Mouse (Mus musculus) left cerebral cortex, adult 9 months (tissue): Measurements from ENCODE around the gene Cast.
A peak's percentile ranks its signal among the peaks of the same experiment; 100 is the strongest.

ENCODE experiments used
- DNase-seq, 2 experiments: peaks; one replicate each; pipeline ENCODE4 v3.0.0; 2022; ENCODE audit warnings: low spot score in 2 of 2

Gene Cast

DNA sequence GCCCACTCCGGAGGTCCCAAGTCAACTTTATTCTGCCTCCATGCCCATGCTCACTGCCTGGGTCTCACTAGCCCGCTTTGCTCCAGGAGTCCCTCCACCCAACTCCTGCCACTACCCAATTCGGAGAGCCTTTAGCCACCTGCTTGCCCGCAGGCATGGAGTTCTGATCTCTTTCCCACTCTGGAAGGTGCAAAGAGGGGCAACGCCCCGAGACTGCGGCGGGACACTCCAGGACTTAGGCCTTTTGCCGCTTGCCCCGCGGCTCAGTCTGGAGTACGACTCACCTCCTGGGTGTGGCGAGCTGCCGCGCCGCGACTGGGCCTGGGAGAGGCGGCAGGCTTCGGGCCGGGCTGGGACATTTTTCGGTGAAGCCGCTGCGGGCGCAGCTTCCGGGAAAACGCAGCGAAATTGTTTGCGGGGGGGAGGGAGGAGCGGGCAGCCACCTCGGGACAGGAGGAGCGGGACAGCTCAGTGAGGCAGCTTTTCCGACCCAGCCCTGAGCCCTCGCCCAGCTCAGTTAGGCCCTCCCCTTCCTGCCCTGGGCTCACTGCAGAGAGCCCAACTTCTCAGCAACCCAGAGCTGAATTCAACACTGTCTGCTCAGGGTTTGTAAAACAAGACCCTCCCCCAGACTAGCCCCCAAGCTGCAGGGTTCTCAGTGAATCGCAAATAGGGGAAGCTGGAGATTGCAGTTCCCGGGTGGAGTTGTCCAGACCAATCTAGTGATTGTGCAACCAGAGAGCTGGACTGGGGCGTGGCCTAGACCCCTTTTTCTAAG, at the start of gene Cast:
Cast (minus strand) TSS at position 659 of the 778 bp plus-strand sequence.
- peak in 1 of 2 experiments; percentile 2 for DNase-seq

DNA sequence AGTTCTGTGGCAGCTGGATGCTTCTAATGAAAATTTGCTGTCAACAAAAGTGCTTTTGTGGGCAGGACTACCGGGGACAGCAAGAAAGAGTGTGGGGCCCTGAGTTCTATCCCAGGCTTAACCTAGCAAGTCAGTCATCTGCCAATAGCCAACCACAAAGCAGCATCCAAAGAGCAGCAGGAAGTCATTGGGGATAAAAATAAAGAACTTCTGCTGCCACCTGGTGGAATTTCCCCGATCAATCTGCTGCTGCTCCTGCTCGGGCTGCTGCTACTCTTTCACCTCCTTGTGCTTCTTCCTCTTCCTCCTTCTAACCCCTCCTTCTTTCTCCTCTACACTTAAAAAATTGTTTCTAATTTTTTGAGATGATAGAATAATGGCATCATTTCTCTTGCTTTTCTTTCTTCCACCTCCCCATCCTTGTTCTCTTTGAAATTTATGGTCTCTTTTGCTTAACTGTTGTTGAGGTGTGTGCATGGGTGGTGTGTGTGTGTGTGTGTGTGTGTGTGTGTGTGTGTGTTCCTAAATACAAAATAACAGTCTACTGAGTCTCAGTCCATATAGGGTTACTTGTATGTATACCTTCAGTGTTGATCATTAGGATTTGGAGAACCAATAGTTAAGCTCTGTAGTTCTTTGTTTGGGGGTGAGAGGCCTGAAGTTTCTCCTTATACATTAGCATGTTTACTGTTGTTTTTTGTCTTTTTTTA, 45.9 kb upstream of the Cast start:
- peak in 1 of 2 experiments; percentile 74 for DNase-seq

DNA sequence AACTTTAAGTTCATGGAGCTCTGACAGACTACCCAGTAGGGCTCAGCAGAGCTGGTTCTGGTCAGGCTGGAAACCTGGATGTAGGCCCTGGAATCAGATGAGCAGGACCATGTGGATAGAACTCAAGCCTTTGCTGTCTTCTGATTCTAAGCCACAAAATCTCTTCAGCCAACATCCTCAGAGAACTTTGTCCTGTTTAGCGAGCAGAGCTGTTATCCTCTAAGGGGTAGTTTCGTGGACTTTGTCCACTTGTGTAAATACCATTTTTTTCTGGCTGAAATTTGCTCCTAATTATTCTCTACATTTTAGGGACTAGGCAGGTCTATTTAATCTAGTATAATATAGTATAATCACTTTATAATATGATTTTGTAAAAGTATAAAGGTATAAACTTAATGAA, 42.2 kb upstream of the Cast start:
- DNase-seq: no peak

DNA sequence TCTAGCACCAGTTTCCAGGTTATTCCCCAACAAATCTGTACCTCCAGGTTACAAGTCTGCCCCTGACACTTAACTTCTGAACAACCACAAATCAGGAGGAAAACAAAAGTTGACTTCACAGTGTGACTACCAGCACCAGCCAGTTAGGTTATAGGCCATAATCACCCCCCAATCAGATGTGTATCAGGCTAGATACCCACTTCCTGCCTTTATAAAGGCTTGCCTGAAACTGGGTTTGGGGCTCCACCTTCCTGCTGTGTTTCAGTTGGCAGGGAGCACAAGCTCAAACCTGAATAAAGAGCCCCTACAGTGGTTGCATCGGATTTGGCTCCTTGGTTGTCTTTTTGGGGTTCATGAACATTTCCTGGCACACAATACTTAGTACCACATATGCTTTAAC, 37.3 kb upstream of the Cast start:
- DNase-seq: no peak

DNA sequence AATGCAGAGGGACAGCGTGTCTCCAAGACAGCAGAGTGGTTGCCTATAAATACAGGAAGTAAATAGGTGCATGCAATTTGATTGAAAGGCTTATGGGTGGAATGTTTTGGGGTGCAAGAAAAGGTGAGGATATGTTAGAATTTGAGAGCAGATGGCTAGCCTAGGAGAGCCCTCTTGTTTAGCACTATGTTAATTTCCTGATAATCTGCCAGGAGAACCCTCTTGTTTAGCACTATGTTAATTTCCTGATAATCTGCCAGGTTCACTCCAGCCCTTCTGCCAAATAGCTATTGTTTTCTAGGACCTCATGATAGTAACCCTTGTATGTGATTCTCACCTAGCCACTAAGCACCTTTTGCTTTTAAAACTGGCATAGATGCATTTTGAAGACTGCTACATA, 25.9 kb upstream of the Cast start:
- DNase-seq: no peak

DNA sequence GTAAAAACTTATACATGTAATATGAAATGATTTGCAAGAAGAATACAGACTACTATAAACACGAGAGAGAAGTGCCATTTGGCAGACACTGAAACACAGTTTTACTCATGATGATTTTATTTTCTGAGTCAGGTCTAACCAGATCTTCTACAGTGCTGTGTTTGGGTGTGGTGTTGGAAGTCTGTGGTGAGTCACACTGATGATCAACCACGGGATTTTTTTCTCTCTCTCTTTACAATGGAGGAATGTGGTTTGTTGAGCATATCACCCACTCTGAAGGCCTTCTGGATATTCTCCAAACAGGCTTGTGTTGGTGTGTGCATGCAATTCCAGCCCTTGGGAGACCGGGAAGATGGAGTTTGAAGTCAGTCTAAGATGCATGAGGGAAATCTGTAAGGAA, 13.5 kb upstream of the Cast start:
- peak in 1 of 2 experiments; percentile 4 for DNase-seq

DNA sequence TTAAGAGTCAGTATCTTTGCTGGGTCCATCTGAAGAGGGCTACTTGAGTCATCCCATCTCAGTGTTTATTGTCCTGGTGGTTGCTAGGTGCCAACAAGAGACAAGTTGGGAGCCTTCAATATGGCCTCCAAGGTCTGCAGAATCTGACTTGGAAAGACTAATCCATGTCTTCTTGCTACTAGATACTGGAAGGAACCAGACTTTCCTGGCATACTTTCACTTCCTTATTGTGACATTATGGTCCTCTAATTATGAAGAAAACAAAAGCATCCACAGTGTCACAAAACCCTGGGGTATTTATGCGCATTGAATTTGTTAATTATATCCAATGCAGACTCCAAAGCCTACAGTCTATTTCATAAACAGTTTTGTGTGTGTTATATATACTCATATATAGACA, 7.1 kb upstream of the Cast start:
- DNase-seq: no peak

DNA sequence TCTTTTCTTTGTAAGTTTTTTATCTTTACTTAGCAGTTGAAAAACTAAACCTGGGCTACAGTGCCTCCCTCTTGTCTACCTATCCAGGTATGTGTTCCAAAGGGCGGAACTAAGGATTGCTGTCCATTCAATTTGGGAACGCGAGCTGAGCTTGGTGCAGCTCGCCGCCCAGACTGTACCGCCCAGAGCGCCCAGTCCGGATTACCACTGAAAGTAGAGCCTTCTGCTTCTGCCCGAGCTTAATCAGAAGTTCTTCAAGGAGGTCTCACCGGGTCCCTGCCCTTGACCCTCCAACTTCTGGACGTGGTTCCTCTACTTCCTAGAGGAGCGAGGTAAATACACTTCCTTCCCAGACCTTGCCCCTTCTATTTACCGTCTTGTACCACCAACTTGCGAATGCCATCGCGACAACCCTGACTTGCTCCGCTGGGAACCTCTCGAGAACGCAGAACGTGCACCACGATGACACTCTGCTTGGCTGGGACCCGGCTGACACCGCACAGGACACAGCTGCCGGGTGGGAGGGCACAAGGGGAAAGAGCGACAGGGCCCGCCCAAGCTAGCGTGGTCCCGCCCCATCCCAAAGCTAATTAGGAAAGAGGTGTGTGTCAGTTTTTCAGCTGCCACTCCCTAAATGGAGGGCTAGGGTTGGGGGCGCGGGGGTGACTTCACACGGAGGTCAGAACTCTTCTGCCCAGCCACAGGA, 1.0 kb downstream of the Cast start:
- DNase-seq: peak in 1 of 2 experiments; percentile 4

DNA sequence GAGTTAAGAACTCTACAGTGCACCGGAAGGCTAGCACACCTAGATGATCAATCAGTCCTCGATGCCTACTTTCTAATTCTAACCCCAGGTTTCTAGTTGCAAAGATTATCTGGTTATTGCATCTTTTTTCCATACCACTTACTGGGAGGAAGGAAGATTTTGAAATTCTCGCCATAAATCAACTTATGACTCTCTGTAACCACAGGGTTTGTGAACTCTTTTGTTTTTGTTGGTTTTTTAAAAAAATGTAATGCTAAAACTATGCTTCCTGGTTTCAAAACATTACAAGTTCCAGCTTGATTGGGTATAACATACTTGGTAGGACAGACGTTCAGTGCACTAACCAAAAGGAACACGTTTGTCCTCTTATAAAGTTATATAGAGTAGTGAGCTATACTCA, 1.7 kb downstream of the Cast start:
- DNase-seq: no peak

DNA sequence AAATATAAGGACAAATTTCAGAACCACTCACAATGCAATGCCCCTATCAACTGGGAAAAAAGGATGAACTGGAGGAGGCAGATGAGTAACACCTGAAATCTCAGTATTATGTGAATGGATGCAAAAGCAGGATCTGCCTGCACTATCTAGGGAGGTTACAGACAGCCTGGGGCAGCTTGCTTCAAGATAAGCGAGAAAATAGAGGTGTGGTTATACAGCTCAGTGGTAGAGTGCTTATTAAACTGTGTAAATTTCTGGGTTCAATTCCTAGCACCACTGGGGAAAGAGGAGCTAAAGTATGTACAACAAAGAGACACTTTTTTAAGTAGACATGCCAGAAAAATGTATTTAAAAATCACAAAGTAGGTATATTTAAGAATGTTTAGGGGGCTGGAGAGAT, 14.2 kb downstream of the Cast start:
- DNase-seq: no peak

DNA sequence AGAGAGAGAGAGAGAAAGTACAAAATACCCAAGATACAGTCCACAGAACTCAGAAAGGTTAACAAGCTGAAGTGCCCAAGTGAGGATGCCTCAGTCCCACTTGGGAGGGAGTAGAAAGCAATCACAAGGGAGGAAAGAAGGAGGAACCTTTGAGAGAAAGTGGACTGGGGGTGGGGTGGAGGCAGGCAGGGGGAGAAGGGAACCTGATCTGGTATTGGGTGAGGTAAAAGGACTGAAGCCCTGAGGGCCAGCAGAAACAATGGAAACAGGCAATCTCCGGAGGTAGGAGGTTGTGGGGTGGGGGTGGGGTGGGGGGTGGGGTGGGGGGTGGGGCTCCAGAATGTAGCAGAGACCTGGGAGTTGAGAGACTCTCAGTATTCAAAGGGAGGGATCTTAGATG, 20.9 kb downstream of the Cast start:
- DNase-seq: no peak

DNA sequence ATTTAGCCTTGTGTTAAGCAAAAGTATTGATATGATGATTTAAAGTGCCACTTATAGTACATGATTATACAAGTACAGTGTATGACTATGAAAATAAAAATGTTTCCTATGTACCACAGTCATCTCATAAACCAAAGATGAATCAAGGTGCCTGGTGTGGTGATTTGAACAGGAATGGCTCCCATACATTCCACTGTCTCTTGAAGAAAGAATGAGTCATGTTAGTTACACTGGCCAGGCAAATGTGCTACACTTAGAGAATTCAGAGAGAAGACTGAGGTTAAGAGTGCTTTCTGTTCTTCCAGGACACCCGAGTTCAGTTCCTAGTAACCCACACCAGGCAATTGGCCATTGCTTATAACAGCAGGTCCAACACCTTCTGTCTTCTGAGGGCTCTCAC, 36.5 kb downstream of the Cast start:
- DNase-seq: no peak

DNA sequence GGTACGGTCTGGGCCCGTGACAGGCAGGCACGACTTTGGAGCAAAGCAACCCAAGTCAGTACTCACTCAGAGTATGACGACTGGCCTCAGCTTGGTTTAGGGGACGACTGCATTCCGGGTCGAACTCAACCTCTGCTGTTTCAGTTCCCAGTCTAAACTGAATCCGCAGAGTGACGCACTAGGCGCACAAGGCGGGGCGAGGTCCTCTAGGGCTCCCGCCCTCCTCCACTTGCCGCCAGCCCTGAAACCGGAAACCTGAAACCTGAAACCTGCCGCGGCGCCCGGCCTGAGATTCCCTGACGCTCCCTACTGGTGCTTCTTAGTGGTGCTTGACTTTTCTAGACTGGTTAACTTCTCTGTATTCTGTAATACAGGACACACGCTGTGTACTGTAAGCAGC, 38.1 kb downstream of the Cast start:
- peak; percentile 33 to 64 for DNase-seq

DNA sequence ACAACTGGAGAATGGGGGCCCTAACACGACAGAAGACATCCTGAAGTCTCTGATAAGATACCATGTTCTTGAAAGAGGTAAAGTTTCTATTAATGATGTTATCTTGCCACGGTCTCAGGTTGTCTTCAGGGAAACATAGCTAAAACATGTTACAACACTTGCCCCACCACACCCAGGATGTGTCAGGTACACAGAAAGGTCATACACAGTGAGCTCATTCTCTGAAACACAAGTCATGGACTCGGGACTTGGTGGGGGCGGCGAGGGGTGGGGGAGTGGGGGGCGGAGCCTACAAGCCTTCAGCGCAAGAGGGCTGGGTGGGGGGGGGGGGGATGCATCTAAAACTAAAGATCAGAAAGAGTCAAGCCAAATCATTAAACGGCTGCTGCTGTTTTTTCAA, 38.7 kb downstream of the Cast start:
- no peak for DNase-seq

DNA sequence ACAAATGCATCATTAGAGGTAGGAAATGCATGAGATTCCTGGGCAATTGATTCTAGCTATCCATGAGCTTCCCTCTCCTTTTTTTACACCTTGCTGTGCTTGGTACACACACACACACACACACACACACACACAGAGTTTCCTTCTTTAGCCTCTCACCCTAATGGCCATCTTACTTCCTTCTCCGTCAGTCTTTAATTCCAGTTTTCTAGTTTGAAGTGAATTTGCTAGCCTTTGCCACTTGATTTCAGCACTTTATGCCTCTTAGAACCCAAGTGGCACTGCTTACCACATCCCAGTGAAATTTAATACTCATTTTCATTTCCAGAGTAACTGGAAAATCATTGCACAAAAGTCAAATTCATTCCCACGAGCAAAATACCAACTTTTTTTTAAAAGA, 41.4 kb downstream of the Cast start:
- DNase-seq: no peak

DNA sequence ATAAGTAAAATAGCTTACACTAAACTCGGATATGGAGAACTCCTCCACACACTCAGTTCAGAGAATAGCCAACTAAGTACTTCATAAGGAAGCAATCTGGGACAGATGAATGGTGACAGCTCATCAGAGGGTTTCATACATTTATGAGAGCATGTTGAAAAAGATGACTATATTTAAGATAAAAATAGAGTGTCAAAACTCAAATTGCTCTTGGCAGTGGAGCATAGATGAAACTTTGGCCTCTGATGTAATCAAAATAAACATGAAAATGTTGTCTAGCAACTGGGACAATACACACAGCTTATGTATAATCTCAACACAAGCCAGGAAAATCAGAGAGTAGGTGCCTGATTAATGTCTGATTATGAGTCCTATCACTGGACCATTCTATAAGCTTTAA, 45.9 kb downstream of the Cast start:
- no peak for DNase-seq

DNA sequence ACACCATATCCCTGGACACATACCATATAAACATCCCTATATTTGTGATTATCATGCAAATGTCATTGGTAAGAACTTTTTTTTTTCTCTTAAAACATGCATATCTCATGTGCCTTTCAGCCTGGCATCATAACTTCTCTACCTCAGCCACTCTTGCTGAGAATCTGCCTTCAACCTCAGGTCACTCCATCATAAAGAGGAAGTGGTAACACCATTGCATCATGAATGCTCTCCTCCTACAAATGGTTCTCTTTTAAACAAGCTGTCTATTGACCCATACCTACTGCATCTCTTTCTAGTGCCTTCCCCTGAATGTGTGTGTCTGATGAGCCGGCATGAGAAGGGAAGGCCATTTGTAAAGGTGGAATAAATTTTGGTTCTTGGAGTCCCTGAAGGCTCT, 49.5 kb downstream of the Cast start:
- DNase-seq: no peak

DNA sequence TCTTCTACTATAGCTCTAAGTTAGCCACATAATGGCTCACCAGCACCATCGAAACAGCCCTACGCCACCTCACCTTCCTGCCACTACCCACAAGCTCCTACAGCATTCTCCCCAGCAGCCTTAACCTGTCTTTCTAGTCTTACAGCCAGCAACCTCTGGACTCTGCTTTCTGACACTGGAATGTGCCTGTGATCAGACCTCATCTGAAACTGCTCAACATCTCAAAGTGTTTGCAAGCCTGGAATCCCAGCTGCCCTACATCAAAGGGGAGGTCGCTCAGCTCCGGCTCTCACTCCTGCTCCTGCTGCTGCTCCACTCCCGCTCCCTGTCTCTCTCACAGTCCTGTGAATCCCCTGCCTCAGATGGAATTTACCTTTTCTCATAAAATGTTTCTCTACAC, 65.4 kb downstream of the Cast start:
- no peak for DNase-seq

DNA sequence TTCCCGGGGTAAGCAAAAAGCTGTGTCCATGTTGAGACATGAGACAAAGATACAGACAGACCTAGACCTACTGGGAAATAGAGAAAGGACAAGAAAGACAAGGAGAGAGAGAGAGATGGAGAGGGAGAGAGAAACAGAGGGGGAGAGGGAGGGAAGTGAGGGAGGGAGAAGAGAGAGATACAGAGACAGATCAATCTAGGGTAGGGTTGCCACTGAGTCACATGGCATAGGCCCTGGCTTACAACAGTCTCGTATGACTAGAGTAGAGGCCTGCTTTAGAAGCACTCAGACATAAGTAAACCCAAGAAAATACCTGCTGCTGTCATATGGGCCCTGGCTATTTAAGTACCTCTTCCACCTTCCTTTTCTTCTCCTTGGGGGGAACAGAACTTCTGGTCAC, 72.2 kb downstream of the Cast start:
- DNase-seq: no peak

DNA sequence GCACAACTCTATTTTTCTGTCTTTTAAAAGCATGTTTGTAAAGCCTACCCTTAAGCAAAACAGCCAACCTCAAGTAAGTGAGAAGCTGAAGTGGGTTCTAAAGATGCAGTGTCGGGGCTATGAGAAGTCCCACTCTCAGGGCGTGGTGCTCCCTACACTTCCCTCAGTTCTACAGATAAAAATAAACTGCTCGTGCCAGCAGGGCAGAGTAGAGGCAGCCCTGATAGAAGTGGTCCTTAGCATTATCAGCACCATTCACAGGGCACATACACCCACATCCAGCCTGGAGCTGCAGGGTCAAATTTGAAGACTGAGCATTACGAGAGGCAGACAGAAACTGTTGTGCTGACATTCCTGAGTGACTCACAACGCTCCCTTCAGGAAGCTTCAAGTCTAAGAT, 72.8 kb downstream of the Cast start:
- no peak for DNase-seq

DNA sequence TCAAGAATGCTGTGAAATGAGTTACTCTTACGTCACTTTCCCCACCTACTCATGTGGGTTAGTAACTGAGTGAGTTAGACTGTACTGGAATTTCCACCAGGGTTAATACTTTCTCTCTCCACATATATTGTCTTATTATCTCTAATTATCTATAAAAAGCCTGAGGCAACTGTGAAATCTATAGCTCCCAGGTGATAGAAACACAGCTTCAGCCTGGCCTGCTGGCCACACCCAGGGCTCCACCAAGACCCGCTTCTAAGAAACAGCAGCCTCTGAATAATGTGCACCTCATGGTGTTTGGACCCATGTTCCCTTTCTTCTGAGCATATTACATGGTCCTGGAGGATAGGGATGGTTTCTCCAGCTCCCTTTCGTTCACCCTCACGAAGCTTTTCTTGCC, 74.9 kb downstream of the Cast start:
- no peak for DNase-seq

DNA sequence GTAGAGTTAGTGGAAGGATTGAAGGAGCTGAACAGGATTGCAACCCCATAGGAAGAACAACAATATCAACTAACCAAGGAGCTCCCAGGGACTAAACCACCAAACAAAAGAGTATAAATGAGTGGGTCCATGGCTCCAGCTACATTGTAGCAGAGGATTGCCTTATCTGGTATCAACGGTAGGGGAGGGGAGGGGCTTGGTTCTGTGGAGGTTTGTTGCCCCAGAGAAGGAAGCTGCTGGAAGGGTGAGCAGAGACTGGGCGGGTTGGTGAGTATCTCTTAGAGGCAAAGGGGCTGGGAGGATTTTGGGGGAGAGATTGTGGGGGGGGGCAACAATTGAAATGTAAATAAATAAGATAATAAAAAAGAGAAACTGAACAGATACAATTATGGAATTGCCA, 89.6 kb downstream of the Cast start:
- DNase-seq: no peak

DNA sequence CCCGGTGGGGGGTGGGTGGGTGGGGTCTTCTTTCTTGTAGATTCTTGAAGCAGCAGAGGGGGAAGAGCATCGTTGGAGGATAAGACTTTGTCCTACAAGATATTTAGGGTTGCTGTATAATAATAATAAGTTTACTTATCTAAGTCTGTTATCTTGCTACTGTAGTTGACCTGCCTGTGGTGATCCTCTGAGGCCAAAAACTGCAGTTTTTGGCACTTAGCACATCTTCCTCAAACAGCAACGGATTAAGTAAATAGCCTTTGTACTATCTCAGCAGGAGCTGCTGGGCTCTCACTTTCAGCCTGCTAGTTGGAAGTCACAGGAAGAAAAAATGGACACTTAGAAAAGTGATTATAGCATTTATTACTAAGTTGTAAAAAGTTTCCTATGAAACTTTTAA, 112.4 kb downstream of the Cast start:
- DNase-seq: no peak
